20 mouse cellular contexts compared by ENCODE assay signal in genomic region chr14:34589185-34589713, GRCm38 (mm10). TPM values are rescaled to one million over a fixed set of nuclear protein-coding genes. Genes with fewer than 3 reads are reported as not detected.
DNase-seq lines count a peak whose midpoint lies in the region; ATAC-seq lines count a peak whose summit lies in the region.
"Had no signal": no experiment of that assay in that cellular context is flagged by ENCODE, and none has a peak within 500 bp of the region (broad histone marks: within the 10 kb centered on the region; RNA-seq: fewer than 3 reads in every experiment).

No protein-coding gene starts in this region.

- DNase-seq in gastrocnemius, postnatal 10 days: peak; percentile 56
- no peak for DNase-seq in urinary bladder, postnatal 36 days (ENCODE audit: low spot score in 2 of 2)
- DNase-seq in neural tube, embryonic 10.5 days (ENCODE audit: extremely low spot score, low spot score): no peak
- no peak for DNase-seq in ovary, postnatal 14 days (ENCODE audit: low spot score)
- DNase-seq: cerebellum, adult 8-10 months; kidney, postnatal 4 days; layer of hippocampus, postnatal 36 days; lung, embryonic 14.5 days; thymus, postnatal 25 days had no signal

- peak overlapping the region; percentile 16; the same call in 1 of the 2 replicates for H3K9ac ChIP-seq in heart, embryonic 14.5 days (ENCODE audit: low read length)
- no peak overlapping the region for H3K9ac ChIP-seq in intestine, embryonic 15.5 days
- H3K9ac ChIP-seq: embryonic facial prominence, embryonic 13.5 days; limb, embryonic 15.5 days; lung, embryonic 14.5 days; midbrain, embryonic 12.5 days had no signal

- peaks cover 18% of the 10 kb centered on the region for H3K36me3 ChIP-seq in heart, embryonic 14.5 days (ENCODE audit: control insufficient read depth, insufficient read depth, low read length)
- H3K36me3 ChIP-seq in intestine, embryonic 15.5 days: no peaks in the 10 kb centered on the region
- H3K36me3 ChIP-seq: embryonic facial prominence, embryonic 13.5 days; limb, embryonic 15.5 days; midbrain, embryonic 12.5 days had no signal

- no peak for ATAC-seq in heart, embryonic 14.5 days (ENCODE audit: insufficient number of reproducible peaks, insufficient read depth, low FRiP score, low read depth)
- no peak for ATAC-seq in intestine, embryonic 15.5 days
- ATAC-seq: Patski had no signal

- peaks cover 10% of the 10 kb centered on the region for H3K4me1 ChIP-seq in brown adipose tissue, adult 24 weeks (ENCODE audit: control insufficient read depth, insufficient read depth, insufficient read length, low read length)
- H3K4me1 ChIP-seq in heart, embryonic 14.5 days (ENCODE audit: control insufficient read depth in 2 of 2, insufficient read depth in 2 of 2, low read length in 2 of 2): peaks cover 53 to 67% of the 10 kb centered on the region in 2 experiments
- peaks cover 27% of the 10 kb centered on the region for H3K4me1 ChIP-seq in intestine, embryonic 15.5 days (replicated peaks)

- 83% methylated on average over 8 of the region's 8 CpGs for WGBS in heart, embryonic 14.5 days
- WGBS in intestine, embryonic 15.5 days: 94% methylated on average over 8 of the region's 8 CpGs

- peak overlapping the region; percentile 89 for H3K4me2 ChIP-seq in heart, embryonic 14.5 days (ENCODE audit: low read length)
- no peak overlapping the region for H3K4me2 ChIP-seq in intestine, embryonic 15.5 days (replicated peaks)
- H3K4me2 ChIP-seq: embryonic facial prominence, embryonic 13.5 days; limb, embryonic 15.5 days; lung, embryonic 14.5 days; midbrain, embryonic 12.5 days had no signal

- no peaks in the 10 kb centered on the region for H3K27me3 ChIP-seq in heart, embryonic 14.5 days (ENCODE audit: control insufficient read depth, insufficient read depth, low read length)
- H3K27me3 ChIP-seq in intestine, embryonic 15.5 days (replicated peaks): no peaks in the 10 kb centered on the region
- H3K27me3 ChIP-seq: limb, embryonic 15.5 days; Patski had no signal

- H3K4me3 ChIP-seq in brown adipose tissue, adult 24 weeks (ENCODE audit: insufficient read depth, low read depth, low read length): no peak overlapping the region
- H3K4me3 ChIP-seq in heart, embryonic 14.5 days (ENCODE audit: control insufficient read depth in 1 of 2, insufficient read depth in 1 of 2, low read depth in 1 of 2, low read length in 2 of 2): no peak overlapping the region
- no peak overlapping the region for H3K4me3 ChIP-seq in intestine, embryonic 15.5 days (replicated peaks)
- H3K4me3 ChIP-seq: embryonic facial prominence, embryonic 13.5 days; limb, embryonic 15.5 days; midbrain, embryonic 12.5 days had no signal

- peak overlapping the region; percentile 39 for H3K27ac ChIP-seq in brown adipose tissue, adult 24 weeks (replicated peaks; ENCODE audit: low read depth, low read length)
- peak overlapping the region; percentile 90 to 97 for H3K27ac ChIP-seq in heart, embryonic 14.5 days (replicated peaks in 1 of 2; ENCODE audit: control insufficient read depth in 1 of 2, insufficient read depth in 1 of 2, low read depth in 2 of 2, low read length in 2 of 2)
- peak overlapping the region; percentile 87; the same call in 1 of the 2 replicates for H3K27ac ChIP-seq in intestine, embryonic 15.5 days
- H3K27ac ChIP-seq: embryonic facial prominence, embryonic 13.5 days; limb, embryonic 15.5 days; midbrain, embryonic 12.5 days; stomach, postnatal 0 days had no signal

- no peaks in the 10 kb centered on the region for H3K9me3 ChIP-seq in heart, embryonic 14.5 days (ENCODE audit: control insufficient read depth, low read length)
- no peaks in the 10 kb centered on the region for H3K9me3 ChIP-seq in intestine, embryonic 15.5 days
- H3K9me3 ChIP-seq: embryonic facial prominence, embryonic 13.5 days; limb, embryonic 15.5 days; midbrain, embryonic 12.5 days had no signal

RNA-seq across cellular contexts. Expression of gene Ldb3, which starts 0.8 kb away (rescaled TPM):
- 12.4 and 28.6 TPM in 2 replicates for polyA plus RNA-seq in brown adipose tissue, adult 24 weeks (2012; ENCODE audit: insufficient read depth, insufficient read length, missing spikeins)
- 1,000 to 10,000 TPM; 1,336 to 1,359 TPM for total RNA-seq in gastrocnemius, postnatal 10 days (2021)
- polyA plus RNA-seq in heart, embryonic 14.5 days (2014; fragmentation: Nextera tagmentation; extraction: Ambion mirVana): 301 and 314 TPM in 2 replicates
- polyA plus RNA-seq in intestine, embryonic 15.5 days (2015; fragmentation: Nextera tagmentation; extraction: Ambion mirVana): 7.6 and 7.8 TPM in 2 replicates
- total RNA-seq: neutrophil, adult 5-6 weeks had no signal

RNA-seq across cellular contexts. Expression of gene Opn4, which starts 10.7 kb away (rescaled TPM):
- not detected in 2 replicates for polyA plus RNA-seq in brown adipose tissue, adult 24 weeks (2012; ENCODE audit: insufficient read depth, insufficient read length, missing spikeins)
- not detected for total RNA-seq in gastrocnemius, postnatal 10 days (2021)
- polyA plus RNA-seq in heart, embryonic 14.5 days (2014; fragmentation: Nextera tagmentation; extraction: Ambion mirVana): 5.0 and 5.2 TPM in 2 replicates
- 0.37 TPM in 1 of 2 replicates, not detected in the other for polyA plus RNA-seq in intestine, embryonic 15.5 days (2015; fragmentation: Nextera tagmentation; extraction: Ambion mirVana)
- total RNA-seq: adrenal gland, postnatal 36 days; layer of hippocampus, postnatal 36 days; left cerebral cortex, postnatal 25 days; neutrophil, adult 5-6 weeks had no signal
- polyA plus RNA-seq: embryonic facial prominence, embryonic 13.5 days; lung, embryonic 14.5 days; midbrain, embryonic 12.5 days; Patski; stomach, postnatal 0 days had no signal

Comparison
In these comparisons a context has a peak if more than half of its experiments do, and no peak if none do; other contexts are left out.
1. H3K27ac ChIP-seq: peak in every context shown above with its lines; median percentile 94 in heart, embryonic 14.5 days; 87 in intestine, embryonic 15.5 days; 39 in brown adipose tissue, adult 24 weeks.
2. RNA of gene Ldb3, which starts 0.8 kb away (polyA plus RNA-seq): 301 to 314 TPM in heart, embryonic 14.5 days; 12.4 to 28.6 TPM in brown adipose tissue, adult 24 weeks and 7.6 to 7.8 TPM in intestine, embryonic 15.5 days; every median in the first group is over 10 times any median in the second.